Mouse (Mus musculus): Measurements from ENCODE around the gene Efcc1. TPM values are rescaled to one million over a fixed set of nuclear protein-coding genes. Genes with fewer than 3 reads are reported as not detected.

The Efcc1 gene
- polyA plus RNA-seq, 1 experiment from 2014 or later = 0.46 TPM

DNA sequence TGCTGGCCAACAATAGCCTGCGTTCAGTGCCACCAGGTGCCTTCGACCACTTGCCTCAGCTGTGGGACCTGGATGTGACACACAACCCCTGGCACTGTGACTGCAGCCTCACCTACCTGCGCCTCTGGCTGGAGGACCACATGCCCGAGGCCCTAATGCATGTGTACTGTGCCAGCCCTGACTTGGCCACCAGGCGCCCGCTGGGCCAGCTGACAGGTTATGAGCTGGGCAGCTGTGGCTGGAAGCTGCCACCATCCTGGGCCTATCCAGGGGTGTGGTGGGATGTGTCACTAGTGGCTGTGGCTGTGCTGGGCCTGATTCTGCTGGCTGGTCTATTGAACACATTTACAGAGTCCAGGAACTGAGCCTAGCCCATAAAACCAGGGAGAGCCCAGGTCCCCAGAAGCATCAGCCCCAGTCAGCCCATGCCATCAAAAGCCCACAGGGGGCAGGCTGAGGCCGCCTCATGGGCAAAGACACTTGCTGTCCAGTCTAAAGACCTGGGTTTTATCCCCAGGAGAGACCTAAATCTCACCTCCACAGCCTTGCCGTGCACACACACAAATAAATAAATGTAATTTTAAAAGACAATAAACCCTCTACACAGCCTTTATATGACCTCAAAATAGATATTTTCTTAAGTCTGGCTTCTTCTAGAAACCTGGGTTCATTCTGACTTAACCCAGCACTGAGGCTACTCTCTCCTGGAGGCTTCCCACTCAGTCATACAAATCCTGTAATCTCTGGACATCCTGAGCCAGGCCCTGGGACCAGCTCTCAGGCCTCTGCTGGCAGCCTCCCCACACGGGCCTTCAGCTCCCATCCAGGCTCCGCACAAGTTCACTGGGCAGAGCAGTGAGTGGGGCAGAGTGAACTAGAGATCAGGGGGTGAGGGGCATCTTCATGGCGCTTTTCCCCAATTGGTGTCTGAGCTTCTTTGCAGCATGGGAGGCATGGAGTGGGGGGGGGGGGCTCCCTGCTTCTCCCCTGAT, 48.8 kb downstream of the Efcc1 start:
- ATAC-seq (ENCODE audit: insufficient number of reproducible peaks, low FRiP score) = no peak
- WGBS = 85% methylated on average over 11 of the region's 11 CpGs

DNA sequence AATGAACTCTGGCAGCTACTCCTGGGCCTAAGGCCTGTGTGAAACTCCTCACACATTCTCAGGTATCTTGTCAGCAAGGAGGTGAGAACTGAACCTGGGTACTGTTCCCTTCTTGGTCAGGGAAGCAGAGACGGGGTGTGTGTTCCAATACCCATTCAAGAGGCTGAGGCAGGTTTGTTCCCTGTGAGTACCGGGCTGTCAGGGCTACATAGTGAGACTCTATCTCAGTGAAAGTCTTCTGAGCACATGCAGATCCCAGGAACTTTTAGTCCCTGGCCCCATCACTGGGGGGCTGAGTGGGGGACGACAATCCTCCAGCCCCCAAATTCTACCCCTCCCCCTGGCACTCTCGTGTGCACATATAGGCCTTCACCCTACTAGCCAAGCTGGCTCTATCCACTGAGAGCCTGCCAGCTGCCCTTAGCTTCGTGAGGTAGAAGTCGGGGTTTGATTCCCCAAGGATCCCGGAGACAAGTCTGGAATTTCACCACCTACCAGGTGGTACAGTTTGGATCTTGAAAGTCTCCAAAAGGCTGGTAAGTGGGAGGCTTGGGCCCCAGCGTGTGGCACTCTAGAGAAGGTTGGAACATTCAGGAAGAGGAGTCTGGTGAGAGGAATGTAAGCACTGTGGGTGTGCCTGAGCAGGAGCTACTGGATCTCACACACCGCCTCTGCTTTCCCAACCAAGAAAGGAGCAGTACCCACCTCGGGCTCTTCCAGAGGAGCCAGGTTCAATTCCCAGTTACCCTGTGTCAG, 50.1 kb downstream of the Efcc1 start:
- Histone ChIP-seq H3K36me3 (no peaks in the 10 kb centered on the region), H3K27ac (ENCODE audit: poor library complexity, severe bottlenecking) (no peak overlapping the region), H3K4me3 (no peak overlapping the region), H3K4me1 (replicated peaks) (peaks cover 17% of the 10 kb centered on the region), H3K9ac (no peak overlapping the region), H3K9me3 (replicated peaks) (no peaks in the 10 kb centered on the region), H3K4me2 (no peak overlapping the region), H3K27me3 (replicated peaks) (no peaks in the 10 kb centered on the region)
- WGBS = 69% methylated on average over 10 of the region's 10 CpGs
- no peak for ATAC-seq (ENCODE audit: insufficient number of reproducible peaks, low FRiP score)

More for the DNA sequence above, 48.8 kb downstream of the Efcc1 start:
- Histone ChIP-seq H3K9me3 (replicated peaks) (no peaks in the 10 kb centered on the region), H3K27me3 (replicated peaks) (no peaks in the 10 kb centered on the region), H3K4me3 (no peak overlapping the region), H3K27ac (ENCODE audit: poor library complexity, severe bottlenecking) (no peak overlapping the region), H3K4me1 (replicated peaks) (peaks cover 17% of the 10 kb centered on the region), H3K36me3 (no peaks in the 10 kb centered on the region), H3K9ac (no peak overlapping the region), H3K4me2 (no peak overlapping the region)

- Histone ChIP-seq H3K36me3 (no peaks in the 10 kb centered on the region), H3K4me3 (no peak overlapping the region), H3K9me3 (replicated peaks) (no peaks in the 10 kb centered on the region), H3K4me2 (no peak overlapping the region), H3K4me1 (replicated peaks) (peaks cover 4% of the 10 kb centered on the region), H3K27ac (ENCODE audit: poor library complexity, severe bottlenecking) (no peak overlapping the region), H3K9ac (no peak overlapping the region), H3K27me3 (replicated peaks) (no peaks in the 10 kb centered on the region)
- no peak for ATAC-seq (ENCODE audit: insufficient number of reproducible peaks, low FRiP score)
- 51% methylated on average over 8 of the region's 8 CpGs for WGBS
These were observed 53.4 kb downstream of the Efcc1 start for GRCm38 (mm10) chr6:87784033-87784432.

DNA sequence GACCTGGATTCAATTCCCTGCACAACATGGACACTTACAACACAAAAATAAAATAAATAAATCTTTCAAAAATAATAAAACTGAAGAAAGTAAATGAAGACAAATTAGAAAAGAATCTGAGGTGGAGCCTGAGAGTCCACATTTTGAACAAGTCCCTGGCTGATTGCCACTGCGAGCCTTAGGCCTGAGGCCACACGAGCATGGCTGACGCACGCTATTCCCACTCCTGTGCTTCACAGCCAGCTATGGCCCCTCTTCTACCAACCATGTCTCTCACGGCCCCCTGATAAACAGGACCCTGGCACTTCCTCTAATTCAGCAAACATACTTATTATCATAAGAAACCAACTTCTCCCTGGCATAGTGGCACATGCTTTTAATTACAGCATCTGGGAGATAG, 56.0 kb downstream of the Efcc1 start:
- 79% methylated on average over 5 of the region's 5 CpGs for WGBS
- Histone ChIP-seq H3K36me3 (no peaks in the 10 kb centered on the region), H3K4me2 (no peak overlapping the region), H3K27me3 (replicated peaks) (no peaks in the 10 kb centered on the region), H3K9me3 (replicated peaks) (no peaks in the 10 kb centered on the region), H3K4me1 (replicated peaks) (peaks cover 28% of the 10 kb centered on the region), H3K4me3 (no peak overlapping the region), H3K9ac (no peak overlapping the region), H3K27ac (ENCODE audit: poor library complexity, severe bottlenecking) (no peak overlapping the region)
- ATAC-seq (ENCODE audit: insufficient number of reproducible peaks, low FRiP score) = no peak

GRCm38 (mm10) chr6:87787108-87787890, 56.6 kb downstream of the Efcc1 start:
- WGBS = 69% methylated on average over 6 of the region's 6 CpGs
- Histone ChIP-seq H3K4me1 (replicated peaks) (peaks cover 28% of the 10 kb centered on the region), H3K4me2 (no peak overlapping the region), H3K27ac (ENCODE audit: poor library complexity, severe bottlenecking) (no peak overlapping the region), H3K9me3 (replicated peaks) (no peaks in the 10 kb centered on the region), H3K4me3 (no peak overlapping the region), H3K9ac (no peak overlapping the region), H3K27me3 (replicated peaks) (no peaks in the 10 kb centered on the region), H3K36me3 (peaks cover 6% of the 10 kb centered on the region; the same call in 1 of the 2 replicates)
- ATAC-seq (ENCODE audit: insufficient number of reproducible peaks, low FRiP score) = no peak

GRCm38 (mm10) chr6:87788266-87788895, 57.7 kb downstream of the Efcc1 start:
- ATAC-seq (ENCODE audit: insufficient number of reproducible peaks, low FRiP score) = no peak
- peaks cover 28% of the 10 kb centered on the region for H3K4me1 ChIP-seq (replicated peaks)
- no peak overlapping the region for H3K4me3 ChIP-seq
- no peak overlapping the region for H3K27ac ChIP-seq (ENCODE audit: poor library complexity, severe bottlenecking)
- H3K27me3 ChIP-seq (replicated peaks) = no peaks in the 10 kb centered on the region
- H3K4me2 ChIP-seq = no peak overlapping the region
- no peak overlapping the region for H3K9ac ChIP-seq
- WGBS = 91% methylated on average over 9 of the region's 9 CpGs
- no peaks in the 10 kb centered on the region for H3K9me3 ChIP-seq (replicated peaks)
- H3K36me3 ChIP-seq = peaks cover 11% of the 10 kb centered on the region; the same call in 1 of the 2 replicates

DNA sequence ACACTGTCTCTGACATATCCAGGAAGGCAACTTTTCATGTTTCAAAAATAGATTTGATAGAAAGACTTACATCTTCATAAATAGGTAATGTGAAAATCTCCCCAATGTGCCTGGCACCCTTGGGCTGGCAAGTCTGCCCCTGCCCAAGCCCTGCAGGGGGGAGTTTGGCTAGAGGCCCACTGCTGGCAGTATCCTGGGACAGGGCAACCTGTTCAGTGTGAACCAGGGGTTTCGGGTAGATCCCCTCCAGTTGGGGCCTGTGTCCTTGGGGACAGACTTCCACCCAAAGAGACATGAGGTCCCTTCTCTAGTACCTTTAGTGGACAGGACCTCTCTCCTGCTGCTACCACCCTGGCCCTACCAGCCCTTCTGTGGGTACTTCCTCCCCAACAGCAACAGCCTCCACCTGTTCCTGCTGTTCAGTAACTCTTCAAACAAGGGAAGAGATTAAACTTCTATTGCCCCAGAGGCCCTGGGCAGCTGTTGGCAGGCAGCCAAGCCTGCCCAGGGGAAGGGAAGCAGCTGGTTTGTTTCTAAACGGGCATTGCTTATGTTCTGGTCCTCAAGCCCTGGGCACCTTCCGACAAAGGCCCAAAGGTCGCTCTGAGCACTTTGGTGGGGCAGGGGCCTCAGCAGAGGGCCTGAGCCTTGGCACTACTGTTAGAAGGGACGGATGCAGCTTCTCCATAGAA, 58.4 kb downstream of the Efcc1 start:
- Histone ChIP-seq H3K4me3 (no peak overlapping the region), H3K9me3 (replicated peaks) (no peaks in the 10 kb centered on the region), H3K27ac (ENCODE audit: poor library complexity, severe bottlenecking) (peak overlapping the region; percentile 37), H3K9ac (peak overlapping the region; percentile 42; the same call in 1 of the 2 replicates), H3K27me3 (replicated peaks) (no peaks in the 10 kb centered on the region), H3K4me1 (replicated peaks) (peaks cover 28% of the 10 kb centered on the region), H3K4me2 (no peak overlapping the region), H3K36me3 (peaks cover 14% of the 10 kb centered on the region; the same call in 1 of the 2 replicates)
- ATAC-seq (ENCODE audit: insufficient number of reproducible peaks, low FRiP score) = 0 out of 2 replicates have a peak, but pooled peaks have one; percentile 23
- 48% methylated on average over 5 of the region's 5 CpGs for WGBS

- Histone ChIP-seq H3K9ac (0 out of 2 replicates have a peak overlapping the region, but pooled peaks have one; percentile 0), H3K9me3 (replicated peaks) (no peaks in the 10 kb centered on the region), H3K4me1 (replicated peaks) (peaks cover 28% of the 10 kb centered on the region), H3K4me2 (no peak overlapping the region), H3K27ac (ENCODE audit: poor library complexity, severe bottlenecking) (no peak overlapping the region; the same call in 1 of the 2 replicates), H3K4me3 (no peak overlapping the region), H3K27me3 (replicated peaks) (no peaks in the 10 kb centered on the region), H3K36me3 (peaks cover 14% of the 10 kb centered on the region; the same call in 1 of the 2 replicates)
- no peak for ATAC-seq (ENCODE audit: insufficient number of reproducible peaks, low FRiP score)
- WGBS = 83% methylated on average over 6 of the region's 6 CpGs
These were observed 59.1 kb downstream of the Efcc1 start for GRCm38 (mm10) chr6:87789791-87790190.

DNA sequence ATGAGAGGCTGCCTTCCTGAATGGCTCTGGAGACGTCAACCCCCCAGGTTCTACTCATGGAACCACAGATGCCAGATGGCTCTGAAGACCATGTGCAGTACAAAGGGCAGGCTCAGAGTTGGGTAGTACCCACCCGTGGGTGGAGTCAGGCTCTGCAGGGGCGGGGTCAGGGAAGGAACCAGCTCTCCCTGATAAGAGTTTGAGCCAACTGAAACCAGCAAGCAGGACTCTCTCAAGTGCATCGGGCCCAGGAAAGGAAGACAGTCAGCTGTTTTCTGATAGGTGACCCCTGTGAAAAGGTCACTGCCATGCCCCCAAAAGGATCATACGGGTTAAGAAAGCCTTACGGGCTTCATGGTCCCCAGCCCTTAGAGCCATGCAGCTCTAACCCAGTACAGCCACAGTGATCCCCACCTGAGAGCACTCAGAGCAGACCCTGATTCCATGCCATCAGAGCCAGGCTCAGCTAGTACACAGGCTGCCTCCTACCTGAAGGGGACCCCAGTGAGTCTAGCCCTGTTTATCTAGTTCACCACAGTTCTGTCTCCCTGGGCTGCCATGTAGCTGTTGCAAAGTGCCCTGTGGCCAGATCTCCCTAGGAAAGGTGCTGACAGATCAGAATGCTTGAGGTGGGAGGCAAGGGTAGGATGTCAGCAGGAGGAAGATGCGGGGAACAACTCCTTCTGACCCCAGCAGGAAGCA, 60.3 kb downstream of the Efcc1 start:
- Histone ChIP-seq H3K9ac (no peak overlapping the region), H3K4me3 (no peak overlapping the region), H3K4me2 (no peak overlapping the region), H3K36me3 (peaks cover 14% of the 10 kb centered on the region; the same call in 1 of the 2 replicates), H3K27me3 (replicated peaks) (no peaks in the 10 kb centered on the region), H3K27ac (ENCODE audit: poor library complexity, severe bottlenecking) (no peak overlapping the region), H3K9me3 (replicated peaks) (no peaks in the 10 kb centered on the region), H3K4me1 (replicated peaks) (peaks cover 28% of the 10 kb centered on the region)
- peak; percentile 84 for ATAC-seq (ENCODE audit: insufficient number of reproducible peaks, low FRiP score)
- 47% methylated on average over 7 of the region's 7 CpGs for WGBS

Data from heart, embryonic 12.5 days (tissue).